Mouse (Mus musculus): ENCODE measurements at regions not wholly inside any gene's neighbourhood (a gene's known extent, or its start where the extent isn't known, plus 50 kb on each side); places are given as distances from the start of the nearest gene placed in this dataset.

DNA sequence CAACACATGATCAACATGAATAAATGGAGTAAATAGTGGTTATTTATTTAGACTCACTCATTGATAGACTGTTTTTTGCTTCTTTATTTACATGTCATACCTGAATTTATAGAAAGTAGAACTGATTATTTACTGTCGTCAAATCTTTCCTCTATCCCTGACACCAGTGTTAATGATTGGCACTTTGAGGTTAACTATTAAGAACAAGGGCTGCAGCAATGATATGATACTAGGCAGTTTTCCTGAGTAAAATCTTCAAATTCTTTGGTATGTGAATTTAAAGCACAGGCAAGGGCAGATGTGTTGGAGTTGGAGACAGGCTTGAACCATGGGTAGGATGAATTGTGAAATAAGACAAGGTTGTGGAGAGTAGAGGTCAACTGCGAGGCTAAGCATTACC is 2920.5 kb upstream of the Gm7489 start:
- no peak for TF ChIP-seq CTCF (IDR thresholded peaks at IDR 0.05; ENCODE audit: borderline replicate concordance, insufficient read depth, low read length)
- no peak for TF ChIP-seq POLR2A (IDR thresholded peaks at IDR 0.05; ENCODE audit: low read depth, low read length)

Data from embryonic fibroblast, embryonic 13.5 days (primary cell).